Mouse (Mus musculus) megakaryocyte, embryonic 14.5 days (primary cell): Measurements from ENCODE around the gene Iqcf3. TPM values are rescaled to one million over a fixed set of nuclear protein-coding genes. Genes with fewer than 3 reads are reported as not detected.

Experiments
- H3K27me3 ChIP-seq: replicated peaks from 2 replicates; pipeline ENCODE3; 2012; ENCODE audit warnings: inconsistent platforms
- H3K36me3 ChIP-seq: replicated peaks from 2 replicates; pipeline ENCODE3; 2012; ENCODE audit warnings: low read length, inconsistent platforms, mixed read lengths
- H3K4me1 ChIP-seq: 2 replicates; pipeline ENCODE4 v1.6.1; 2012; ENCODE audit warnings: inconsistent platforms
- H3K4me3 ChIP-seq: replicated peaks from 2 replicates; pipeline ENCODE3; 2012; ENCODE audit warnings: moderate library complexity, mild to moderate bottlenecking, inconsistent platforms
- H3K9me3 ChIP-seq: 2 replicates; pipeline ENCODE4 v1.6.1; 2012; ENCODE audit warnings: inconsistent platforms
- FLI1 ChIP-seq: IDR thresholded peaks from 2 replicates; pipeline ENCODE4 v1.6.1; 2012; ENCODE audit warnings: low read length, inconsistent platforms, mixed read lengths
- GATA1 ChIP-seq: IDR thresholded peaks from 3 replicates; pipeline ENCODE4 v1.6.1; 2012; ENCODE audit warnings: mixed read lengths, low read length, inconsistent platforms, borderline replicate concordance
- polyA plus RNA-seq: library from polyadenylated mRNA; stranded (reverse); fragments of >175 nt; gene quantifications from 2 replicates; pipeline ENCODE4 v1.2.3, GENCODE M21; 2012; ENCODE audit warnings: low replicate concordance; ENCODE audit not compliant: insufficient read depth

Iqcf3 gene
- polyA plus RNA-seq, 1 experiment, result not detected

DNA sequence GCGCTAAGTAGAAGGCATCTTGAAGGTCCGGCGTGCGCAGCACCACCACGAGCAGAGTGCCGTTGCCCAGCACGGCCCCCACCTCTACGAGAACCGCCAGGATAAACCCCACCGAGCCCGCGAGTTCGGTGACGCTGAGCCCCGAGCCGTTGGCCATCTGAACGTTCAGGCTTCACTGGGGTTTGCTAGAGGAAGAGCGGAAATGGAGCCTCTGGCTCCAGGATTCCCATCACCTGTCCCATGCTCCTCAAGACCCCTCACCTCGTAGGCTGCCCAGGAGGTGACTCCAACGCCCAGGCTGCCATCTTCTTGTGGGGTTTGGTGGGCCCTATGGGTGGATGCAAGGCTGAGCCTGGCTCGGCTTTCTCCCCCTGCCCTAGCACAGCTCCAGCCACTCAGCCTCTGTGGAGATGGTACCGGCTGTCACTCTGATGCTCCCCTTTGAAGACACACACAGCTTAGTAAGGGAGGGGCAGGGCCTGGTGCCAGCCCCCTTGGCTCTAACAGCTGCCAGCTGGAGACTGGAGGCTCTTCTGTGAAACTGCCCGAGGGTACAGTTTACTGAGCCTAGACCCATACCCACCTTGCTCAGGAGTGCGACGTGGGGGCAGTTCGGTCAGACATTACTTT is 95.7 kb downstream of the Iqcf3 start, which contains the start of gene Gpr62:
Gene Gpr62, minus strand, starts transcription at position 368 of the 630 bp plus-strand sequence.
- H3K27me3 ChIP-seq, result peaks cover 65% of the 10 kb centered on the region
- no peak for TF ChIP-seq GATA1
- H3K4me1 ChIP-seq, result peaks cover 39% of the 10 kb centered on the region
- H3K4me3 ChIP-seq, result peak within 1 kb of the TSS; percentile 92
- no peaks in the 10 kb centered on the region for H3K36me3 ChIP-seq
- H3K9me3 ChIP-seq, result 0 out of 2 replicates have a peak, but pooled peaks cover 4% of the 10 kb centered on the region

DNA sequence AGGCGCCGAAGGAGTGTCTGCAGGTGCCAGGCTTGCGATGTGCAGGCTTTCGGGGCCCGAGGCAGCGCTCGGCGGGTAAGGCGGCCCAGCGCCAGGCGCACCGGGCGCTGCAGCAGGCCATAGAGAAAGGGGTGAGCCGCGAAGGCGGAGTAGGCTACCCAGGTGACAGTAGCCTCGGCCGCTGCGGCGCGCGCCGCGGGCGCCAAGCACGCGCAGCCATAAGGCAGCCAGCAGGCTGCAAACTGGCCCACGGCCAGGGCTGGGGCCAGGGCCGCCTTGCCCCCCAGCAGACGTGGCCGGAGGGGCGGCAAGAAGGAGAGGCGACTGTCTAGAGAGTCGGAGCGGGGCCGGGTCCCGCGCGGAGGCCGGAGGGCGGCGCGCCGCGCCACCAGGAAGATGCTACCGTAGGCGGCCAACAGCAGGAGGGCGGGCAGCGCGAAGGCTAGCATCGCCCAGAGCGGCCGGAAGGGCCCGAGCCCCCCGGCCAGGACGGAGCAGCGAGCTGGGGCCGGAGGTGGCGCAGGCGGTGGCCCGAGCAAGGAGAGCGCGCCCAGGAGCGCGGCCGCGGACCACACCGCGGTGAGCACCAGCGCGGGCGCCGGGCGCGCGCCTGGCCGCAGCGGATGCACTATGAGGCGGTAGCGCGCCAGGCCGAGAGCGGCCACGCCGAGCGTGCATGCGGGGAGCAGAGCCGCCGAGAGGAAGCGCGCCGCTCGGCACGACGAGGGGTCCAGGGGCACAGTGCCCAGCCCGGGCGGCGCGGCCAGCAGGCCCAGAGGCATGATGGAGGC is 96.5 kb downstream of the Iqcf3 start:
- Histone ChIP-seq H3K36me3 (no peaks in the 10 kb centered on the region), H3K9me3 (0 out of 2 replicates have a peak, but pooled peaks cover 4% of the 10 kb centered on the region), H3K4me3 (peak overlapping the region; percentile 92), H3K27me3 (peaks cover 73% of the 10 kb centered on the region), H3K4me1 (peaks cover 37% of the 10 kb centered on the region)
- TF ChIP-seq FLI1, result no peak
- no peak for TF ChIP-seq GATA1

DNA sequence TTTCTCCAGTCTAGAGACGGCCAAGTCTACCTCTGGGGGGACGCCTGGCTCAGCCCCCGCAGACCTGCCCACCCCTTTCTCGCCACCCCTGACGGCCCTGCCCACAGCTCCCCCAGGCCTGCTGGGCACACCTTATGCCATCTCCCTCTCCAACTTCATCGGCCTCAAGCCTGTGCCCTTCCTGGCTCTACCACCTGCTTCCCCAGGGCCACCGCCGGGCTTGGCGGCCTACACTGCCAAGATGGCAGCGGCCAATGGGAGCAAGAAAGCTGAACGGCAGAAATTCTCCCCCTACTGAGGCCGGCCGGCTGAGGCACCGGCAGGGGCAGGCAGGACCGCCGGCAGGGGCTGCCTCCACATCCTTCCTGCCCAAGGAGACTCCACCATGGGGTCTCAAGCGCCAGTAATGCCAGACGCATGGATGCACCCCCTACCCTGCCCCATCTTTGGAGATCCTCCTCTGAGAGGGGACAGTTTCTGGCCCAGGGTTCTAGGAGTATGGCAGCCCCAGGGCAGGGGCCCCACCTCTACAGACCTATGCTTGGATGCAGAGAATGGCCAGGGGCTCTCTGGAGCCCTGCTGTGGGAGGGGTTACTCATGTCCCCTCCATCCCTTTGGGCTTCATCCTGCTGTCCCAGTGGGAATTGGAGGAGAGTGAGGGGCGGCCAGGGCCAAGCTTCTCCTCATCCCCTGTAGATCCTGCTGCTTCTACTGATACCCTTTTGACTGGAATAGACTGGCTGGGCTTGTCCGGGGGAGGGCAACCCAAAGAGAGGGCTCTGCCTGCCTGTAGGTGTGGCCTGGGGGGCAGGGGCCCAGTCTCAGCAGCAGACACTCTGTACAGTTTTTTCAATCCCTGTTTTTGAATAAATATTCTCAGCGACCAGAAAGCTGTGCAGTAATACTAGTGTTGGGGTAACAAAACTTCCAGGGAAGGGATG is 98.0 kb downstream of the Iqcf3 start:
- H3K4me1 ChIP-seq, result peaks cover 42% of the 10 kb centered on the region
- TF ChIP-seq GATA1, result no peak
- TF ChIP-seq FLI1, result no peak
- H3K9me3 ChIP-seq, result 0 out of 2 replicates have a peak, but pooled peaks cover 4% of the 10 kb centered on the region

DNA sequence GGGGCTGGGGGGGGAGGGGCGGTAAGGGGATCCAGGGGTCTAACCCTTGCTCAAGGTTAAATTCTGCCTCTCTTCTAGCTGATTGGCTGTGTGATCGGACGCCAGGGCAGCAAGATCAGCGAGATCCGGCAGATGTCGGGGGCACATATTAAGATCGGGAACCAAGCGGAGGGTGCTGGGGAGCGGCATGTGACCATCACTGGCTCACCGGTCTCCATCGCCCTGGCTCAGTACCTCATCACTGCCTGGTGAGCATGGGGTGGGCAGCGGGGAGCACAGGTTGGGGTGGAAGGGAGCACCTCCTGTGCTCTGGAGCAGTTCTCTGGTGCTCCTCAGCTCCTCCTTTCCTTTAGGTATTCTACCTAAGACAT is 99.0 kb downstream of the Iqcf3 start:
- 0 out of 2 replicates have a peak, but pooled peaks cover 4% of the 10 kb centered on the region for H3K9me3 ChIP-seq

More for the DNA sequence above, 98.0 kb downstream of the Iqcf3 start:
- H3K4me3 ChIP-seq, result no peak overlapping the region
- H3K27me3 ChIP-seq, result peaks cover 87% of the 10 kb centered on the region
- H3K36me3 ChIP-seq, result no peaks in the 10 kb centered on the region

DNA sequence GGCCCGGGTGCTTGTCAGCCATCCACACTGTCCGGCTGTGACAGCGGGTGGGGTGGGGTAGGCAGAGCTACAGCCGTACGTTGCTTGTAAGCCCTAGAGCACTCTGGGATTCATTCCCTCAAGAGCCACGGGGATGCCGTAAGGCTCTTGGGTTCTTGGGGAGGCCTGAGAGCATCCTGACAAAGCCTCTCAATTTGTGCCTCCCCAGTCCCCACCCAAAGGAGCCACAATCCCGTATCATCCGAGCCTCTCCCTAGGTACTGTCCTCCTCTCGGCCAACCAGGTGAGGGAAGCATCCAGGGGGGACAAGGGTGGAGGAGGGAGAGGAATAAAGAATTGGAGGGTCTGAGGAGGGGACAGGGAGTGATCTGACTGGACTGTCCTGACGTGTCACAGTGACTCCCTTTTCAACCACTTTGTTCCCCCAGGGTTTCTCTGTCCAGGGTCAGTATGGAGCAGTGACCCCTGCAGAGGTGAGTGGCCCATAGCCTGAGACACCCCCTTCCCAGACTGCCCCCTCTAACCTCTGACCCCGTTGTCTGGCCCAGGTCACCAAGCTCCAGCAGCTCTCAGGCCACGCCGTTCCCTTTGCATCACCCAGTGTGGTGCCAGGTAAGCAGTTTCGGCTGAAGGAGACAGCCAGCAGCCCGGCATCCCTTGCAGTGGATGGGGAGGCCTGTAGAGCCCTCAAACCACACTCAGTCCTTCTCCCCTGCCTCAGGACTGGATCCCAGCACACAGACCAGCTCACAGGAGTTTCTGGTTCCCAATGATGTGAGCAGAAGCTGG is 99.6 kb downstream of the Iqcf3 start:
- 0 out of 2 replicates have a peak, but pooled peaks cover 4% of the 10 kb centered on the region for H3K9me3 ChIP-seq
- no peak for TF ChIP-seq GATA1
- no peak for TF ChIP-seq FLI1
- H3K4me1 ChIP-seq, result peaks cover 48% of the 10 kb centered on the region
- H3K27me3 ChIP-seq, result peaks cover 92% of the 10 kb centered on the region
- H3K4me3 ChIP-seq, result no peak overlapping the region
- no peaks in the 10 kb centered on the region for H3K36me3 ChIP-seq

More for the DNA sequence above, 99.0 kb downstream of the Iqcf3 start:
- peaks cover 91% of the 10 kb centered on the region for H3K27me3 ChIP-seq
- H3K36me3 ChIP-seq, result no peaks in the 10 kb centered on the region
- no peak for TF ChIP-seq FLI1
- TF ChIP-seq GATA1, result no peak
- H3K4me3 ChIP-seq, result no peak overlapping the region
- H3K4me1 ChIP-seq, result peaks cover 48% of the 10 kb centered on the region

DNA sequence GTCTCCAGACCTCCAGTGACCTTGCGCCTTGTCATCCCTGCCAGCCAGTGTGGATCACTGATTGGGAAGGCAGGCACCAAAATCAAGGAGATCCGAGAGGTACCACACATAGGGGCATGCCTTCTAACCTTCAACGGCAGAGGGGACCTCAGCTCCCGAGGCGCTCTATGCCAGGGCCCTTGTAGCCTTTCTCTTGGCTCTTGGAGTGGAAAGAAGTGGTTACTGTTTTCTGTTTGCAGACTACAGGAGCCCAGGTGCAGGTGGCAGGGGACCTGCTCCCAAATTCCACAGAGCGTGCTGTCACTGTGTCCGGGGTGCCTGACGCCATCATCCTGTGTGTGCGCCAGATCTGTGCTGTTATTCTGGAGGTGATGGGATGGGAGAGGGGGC is 100.4 kb downstream of the Iqcf3 start:
- no peak for TF ChIP-seq FLI1
- TF ChIP-seq GATA1, result no peak
- Histone ChIP-seq H3K4me3 (no peak overlapping the region), H3K27me3 (peaks cover 94% of the 10 kb centered on the region), H3K9me3 (0 out of 2 replicates have a peak, but pooled peaks cover 4% of the 10 kb centered on the region), H3K4me1 (peaks cover 53% of the 10 kb centered on the region), H3K36me3 (no peaks in the 10 kb centered on the region)

DNA sequence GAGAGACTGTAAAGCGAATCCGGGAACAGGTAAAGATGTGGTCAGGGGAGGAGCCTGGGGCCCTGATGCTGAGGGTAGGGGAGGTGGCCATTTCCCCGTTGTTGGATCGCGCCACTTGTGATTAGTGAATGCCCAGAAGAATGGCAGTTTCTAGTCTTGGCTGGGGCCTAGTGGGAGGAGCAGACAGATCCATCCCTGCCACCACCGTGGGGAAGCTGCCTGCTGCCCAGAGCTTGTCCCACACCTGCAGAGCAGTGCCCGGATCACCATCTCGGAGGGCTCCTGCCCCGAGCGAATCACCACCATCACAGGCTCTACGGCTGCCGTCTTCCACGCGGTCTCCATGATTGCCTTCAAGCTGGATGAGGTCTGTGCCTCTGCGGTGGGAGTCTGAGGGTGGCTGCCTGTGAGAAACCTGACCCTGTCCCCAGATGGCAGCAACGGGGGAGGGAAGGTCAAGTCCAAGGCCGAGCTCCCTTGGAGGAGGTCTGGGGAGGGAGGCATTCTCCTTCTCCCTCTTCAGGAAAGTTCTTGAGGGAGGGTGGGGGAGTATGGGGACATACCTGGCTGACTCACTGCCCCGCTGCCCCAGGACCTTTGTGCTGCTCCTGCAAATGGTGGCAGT is 100.9 kb downstream of the Iqcf3 start:
- no peaks in the 10 kb centered on the region for H3K36me3 ChIP-seq
- no peak overlapping the region for H3K4me3 ChIP-seq
- H3K4me1 ChIP-seq, result peaks cover 50% of the 10 kb centered on the region
- TF ChIP-seq FLI1, result no peak
- TF ChIP-seq GATA1, result no peak
- H3K27me3 ChIP-seq, result peaks cover 93% of the 10 kb centered on the region
- H3K9me3 ChIP-seq, result no peaks in the 10 kb centered on the region

DNA sequence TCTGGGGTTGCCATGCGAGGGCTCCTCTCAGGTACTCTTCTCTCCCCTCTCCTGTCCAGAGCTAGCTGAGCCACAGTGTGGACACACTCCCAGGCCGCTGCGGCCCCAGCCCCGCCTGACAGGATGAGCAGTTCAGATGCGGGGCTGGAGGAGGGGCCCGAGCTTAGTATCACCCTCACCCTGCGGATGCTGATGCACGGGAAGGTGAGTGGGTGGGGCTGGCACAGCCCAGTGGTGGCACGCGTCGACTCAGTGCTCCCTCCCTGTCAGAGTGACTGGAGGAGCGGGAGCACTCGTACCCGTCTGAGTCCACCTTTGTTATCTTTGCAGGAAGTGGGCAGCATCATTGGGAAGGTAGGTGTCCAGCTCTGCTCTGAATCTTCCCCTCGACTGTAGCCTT is 101.5 kb downstream of the Iqcf3 start:
- Histone ChIP-seq H3K9me3 (no peaks in the 10 kb centered on the region), H3K4me1 (peaks cover 50% of the 10 kb centered on the region), H3K36me3 (no peaks in the 10 kb centered on the region), H3K4me3 (no peak overlapping the region), H3K27me3 (peaks cover 93% of the 10 kb centered on the region)
- no peak for TF ChIP-seq FLI1
- no peak for TF ChIP-seq GATA1

DNA sequence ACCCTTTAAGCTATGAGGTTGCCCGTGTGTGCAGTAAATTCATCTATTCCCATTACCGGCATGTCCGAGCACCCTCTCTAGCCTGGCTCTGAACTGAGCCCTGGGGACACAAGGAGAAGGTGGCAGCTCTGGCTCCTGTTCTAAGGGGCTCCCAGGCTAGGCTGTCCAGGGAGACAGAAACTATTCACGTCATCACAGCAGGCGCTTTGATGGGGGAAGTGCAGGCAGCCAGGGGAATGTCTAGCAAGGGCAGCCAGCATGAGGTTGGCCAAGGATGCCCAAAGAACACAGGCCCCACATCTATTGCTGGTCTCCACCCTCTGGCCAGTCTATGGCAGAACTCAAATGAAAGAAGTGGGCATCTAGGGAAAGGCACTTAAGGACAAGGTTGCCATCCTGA is 103.5 kb downstream of the Iqcf3 start:
- H3K27me3 ChIP-seq, result peaks cover 88% of the 10 kb centered on the region
- no peak overlapping the region for H3K4me3 ChIP-seq
- peaks cover 54% of the 10 kb centered on the region for H3K4me1 ChIP-seq
- H3K9me3 ChIP-seq, result no peaks in the 10 kb centered on the region
- TF ChIP-seq GATA1, result no peak
- TF ChIP-seq FLI1, result no peak
- H3K36me3 ChIP-seq, result no peaks in the 10 kb centered on the region
